Mouse (Mus musculus): ENCODE measurements around the gene Mtmr11.

DNA sequence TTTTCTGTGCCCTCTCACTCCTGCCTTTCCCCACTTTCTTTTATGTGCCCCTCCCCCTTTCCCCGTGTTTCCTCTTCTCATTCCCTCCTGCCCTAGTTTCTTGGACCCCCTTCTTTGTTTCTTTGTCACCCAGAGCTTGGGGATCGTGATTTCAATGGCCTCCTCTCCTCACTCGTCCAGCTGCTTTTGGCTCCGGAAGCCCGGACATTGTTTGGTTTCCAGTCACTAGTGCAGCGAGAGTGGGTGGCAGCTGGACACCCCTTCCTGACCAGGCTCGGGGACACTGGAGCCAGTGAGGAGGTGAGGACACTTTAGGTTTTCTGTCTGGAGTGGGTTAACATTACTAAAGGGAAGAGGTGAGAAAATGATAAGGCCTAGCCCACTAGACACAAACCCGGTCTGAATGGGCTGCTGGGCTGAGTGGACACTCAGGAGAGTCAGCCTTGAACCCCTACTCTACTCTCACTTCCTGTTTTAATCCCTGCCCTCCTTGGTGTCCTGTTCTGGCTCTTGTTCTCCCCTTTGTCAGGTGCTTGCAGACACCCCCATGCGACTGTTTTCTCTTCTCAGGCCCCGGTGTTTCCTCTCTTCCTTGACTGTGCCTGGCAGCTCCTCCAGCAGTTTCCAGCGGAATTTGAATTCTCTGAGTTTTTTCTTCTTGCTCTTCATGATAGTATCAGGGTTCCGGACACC lies 6.8 kb downstream of the Mtmr11 start:
- TF ChIP-seq CTCF (IDR thresholded peaks at IDR 0.05; ENCODE audit: extremely low read depth, insufficient read length, insufficient replicate concordance, low read depth, low read length) (no peak), POLR2A (IDR thresholded peaks at IDR 0.05; ENCODE audit: low read depth, low read length) (no peak)

All from small intestine, adult 2 months (tissue).